ENCODE assay signal across 9 mouse cellular contexts in genomic region chr11:76789252-76789651, GRCm38 (mm10). TPM values are rescaled to one million over a fixed set of nuclear protein-coding genes. Genes with fewer than 3 reads are reported as not detected.
DNase-seq lines count a peak whose midpoint lies in the region; ATAC-seq and TF ChIP-seq lines count a peak whose summit lies in the region.
"Had no signal": no experiment of that assay in that cellular context is flagged by ENCODE, and none has a peak within 500 bp of the region (broad histone marks: within the 10 kb centered on the region; RNA-seq: fewer than 3 reads in every experiment).

No protein-coding gene starts in this region.

- DNase-seq in kidney, adult 18-20 months = peak; percentile 39
- DNase-seq in ZHBTc4 (ENCODE audit: low read depth, low spot score) = peak; percentile 72
- peak; percentile 78 for DNase-seq in embryo, embryonic 10 days (ENCODE audit: low spot score)
- DNase-seq in kidney, adult 8-10 months = peak; percentile 19 to 56
- peak; percentile 82 for DNase-seq in lung, postnatal 0 days (ENCODE audit: low spot score)
- peak; percentile 30 for DNase-seq in yolk sac, embryonic 10.5 days (ENCODE audit: low spot score)

- H3K9me3 ChIP-seq in kidney, embryonic 14.5 days (ENCODE audit: control insufficient read depth, low read length) = no peaks in the 10 kb centered on the region
- H3K9me3 ChIP-seq in lung, postnatal 0 days (ENCODE audit: low read length) = no peaks in the 10 kb centered on the region

- no peaks in the 10 kb centered on the region for H3K4me1 ChIP-seq in kidney, embryonic 14.5 days (ENCODE audit: control insufficient read depth, insufficient read depth, low read length)
- no peaks in the 10 kb centered on the region for H3K4me1 ChIP-seq in lung, postnatal 0 days (ENCODE audit: insufficient read depth, low read depth, low read length)

- no peak overlapping the region for H3K4me2 ChIP-seq in kidney, embryonic 14.5 days (replicated peaks; ENCODE audit: low read depth, low read length)
- no peak overlapping the region for H3K4me2 ChIP-seq in lung, postnatal 0 days (replicated peaks; ENCODE audit: low read depth, low read length)

- H3K27ac ChIP-seq in kidney, embryonic 14.5 days (ENCODE audit: low read depth, low read length) = no peak overlapping the region
- no peak overlapping the region for H3K27ac ChIP-seq in lung, postnatal 0 days (ENCODE audit: low read length)
- H3K27ac ChIP-seq: macrophage had no signal

- no peak for TF ChIP-seq EP300 in lung, postnatal 0 days (IDR thresholded peaks at IDR 0.05)

- peaks cover 69% of the 10 kb centered on the region for H3K36me3 ChIP-seq in kidney, embryonic 14.5 days (ENCODE audit: control insufficient read depth, insufficient read depth, low read length)
- peaks cover 32% of the 10 kb centered on the region; the same call in 1 of the 2 replicates for H3K36me3 ChIP-seq in lung, postnatal 0 days (ENCODE audit: insufficient read depth, low read length)

- TF ChIP-seq CTCF in lung, postnatal 0 days (IDR thresholded peaks at IDR 0.05) = peak; percentile 87

- no peaks in the 10 kb centered on the region for H3K27me3 ChIP-seq in kidney, embryonic 14.5 days (ENCODE audit: control insufficient read depth, insufficient read depth, low read length)
- no peaks in the 10 kb centered on the region for H3K27me3 ChIP-seq in lung, postnatal 0 days (replicated peaks; ENCODE audit: insufficient read depth, low read length)

- 46% methylated on average over 1 of the region's 1 CpGs for WGBS in kidney, embryonic 14.5 days
- 91% methylated on average over 1 of the region's 1 CpGs for WGBS in lung, postnatal 0 days

- no peak overlapping the region for H3K4me3 ChIP-seq in kidney, embryonic 14.5 days (ENCODE audit: low read length)
- H3K4me3 ChIP-seq in lung, postnatal 0 days (ENCODE audit: low read depth, low read length) = no peak overlapping the region

- H3K9ac ChIP-seq in kidney, embryonic 14.5 days (ENCODE audit: low read depth, low read length) = no peak overlapping the region
- H3K9ac ChIP-seq in lung, postnatal 0 days (replicated peaks; ENCODE audit: low read depth) = no peak overlapping the region

- ATAC-seq in kidney, embryonic 14.5 days (ENCODE audit: low FRiP score, low TSS enrichment) = no peak
- ATAC-seq in CD4-positive, CD25-positive, alpha-beta regulatory T cell, adult 4 months = peak; percentile 49
- ATAC-seq in lung, postnatal 0 days = no peak

RNA-seq across cellular contexts. Expression of gene Gosr1, which starts 25.9 kb away (rescaled TPM):
- 24.1 and 37.3 TPM in 2 replicates for polyA plus RNA-seq in kidney, embryonic 14.5 days (2014; fragmentation: Nextera tagmentation; extraction: Ambion mirVana)
- 10 to 100 TPM; 49.2 to 62.6 TPM for polyA plus RNA-seq in CD4-positive, CD25-positive, alpha-beta regulatory T cell, adult 4 months (2017; shearing (Covaris generic))
- 19.5 and 21.6 TPM in 2 replicates for polyA plus RNA-seq in lung, postnatal 0 days (2015; fragmentation: Nextera tagmentation; extraction: Ambion mirVana)

RNA-seq across cellular contexts. Expression of gene Cpd, which starts 57.6 kb away (rescaled TPM):
- 22.1 and 35.0 TPM in 2 replicates for polyA plus RNA-seq in kidney, embryonic 14.5 days (2014; fragmentation: Nextera tagmentation; extraction: Ambion mirVana)
- polyA plus RNA-seq in CD4-positive, CD25-positive, alpha-beta regulatory T cell, adult 4 months (2017; shearing (Covaris generic)) = 1 to 10 TPM; 3.5 to 4.0 TPM
- polyA plus RNA-seq in lung, postnatal 0 days (2015; fragmentation: Nextera tagmentation; extraction: Ambion mirVana) = 15.7 and 16.7 TPM in 2 replicates

Comparison
In these comparisons a context has a peak if more than half of its experiments do, and no peak if none do; other contexts are left out.
1. DNase-seq: peak in every context shown above with its lines; median percentile 82 in lung, postnatal 0 days; 78 in embryo, embryonic 10 days; 72 in ZHBTc4; 39 in kidney, adult 18-20 months; 38 in kidney, adult 8-10 months; 30 in yolk sac, embryonic 10.5 days.